Mouse (Mus musculus) erythroblast, embryonic 14.5 days (primary cell): ENCODE results near the gene Tnk2. TPM values are rescaled to one million over a fixed set of nuclear protein-coding genes. Genes with fewer than 3 reads are reported as not detected.

Experiments
- H3K27me3 ChIP-seq: 2 replicates; pipeline ENCODE4 v1.6.1; 2012; ENCODE audit warnings: inconsistent platforms; ENCODE audit not compliant: control insufficient read depth
- H3K36me3 ChIP-seq: 2 replicates; pipeline ENCODE4 v1.6.1; 2012; ENCODE audit warnings: mild to moderate bottlenecking, inconsistent platforms; ENCODE audit not compliant: control insufficient read depth
- H3K4me1 ChIP-seq: 2 replicates; pipeline ENCODE4 v1.6.1; 2012; ENCODE audit warnings: inconsistent platforms; ENCODE audit not compliant: control insufficient read depth
- H3K4me3 ChIP-seq: replicated peaks from 2 replicates; pipeline ENCODE3; 2012; ENCODE audit warnings: moderate library complexity, mild to moderate bottlenecking, inconsistent platforms
- H3K9me3 ChIP-seq: 2 replicates; pipeline ENCODE4 v1.6.1; 2012; ENCODE audit warnings: low read length, inconsistent platforms, mixed read lengths; ENCODE audit not compliant: control insufficient read depth
- GATA1 ChIP-seq: IDR thresholded peaks from 2 replicates; pipeline ENCODE4 v1.6.1; 2012; ENCODE audit warnings: low read length, inconsistent platforms, mixed read lengths
- TAL1 ChIP-seq: IDR thresholded peaks from 3 replicates; pipeline ENCODE4 v1.6.1; 2012; ENCODE audit warnings: low read length, inconsistent platforms, mixed read lengths
- polyA plus RNA-seq: library from polyadenylated mRNA; stranded (reverse); fragments of >175 nt; gene quantifications from 2 replicates; pipeline ENCODE4 v1.2.3, GENCODE M21; 2012

Gene Tnk2
- 59.1 and 61.6 TPM in 2 replicates for polyA plus RNA-seq

GRCm38 (mm10) chr16:32643661-32644061 lies at the start of gene Tnk2:
Gene Tnk2 (plus strand): TSS chr16:32643874.
- H3K9me3 ChIP-seq: no peaks in the 10 kb centered on the region
- H3K27me3 ChIP-seq: peaks cover 11% of the 10 kb centered on the region
- TF ChIP-seq TAL1 (no peak), GATA1 (no peak)
- peak within 1 kb of the TSS; percentile 92 for H3K4me3 ChIP-seq
- peaks cover 15% of the 10 kb centered on the region for H3K36me3 ChIP-seq
- H3K4me1 ChIP-seq: peaks cover 51% of the 10 kb centered on the region

DNA sequence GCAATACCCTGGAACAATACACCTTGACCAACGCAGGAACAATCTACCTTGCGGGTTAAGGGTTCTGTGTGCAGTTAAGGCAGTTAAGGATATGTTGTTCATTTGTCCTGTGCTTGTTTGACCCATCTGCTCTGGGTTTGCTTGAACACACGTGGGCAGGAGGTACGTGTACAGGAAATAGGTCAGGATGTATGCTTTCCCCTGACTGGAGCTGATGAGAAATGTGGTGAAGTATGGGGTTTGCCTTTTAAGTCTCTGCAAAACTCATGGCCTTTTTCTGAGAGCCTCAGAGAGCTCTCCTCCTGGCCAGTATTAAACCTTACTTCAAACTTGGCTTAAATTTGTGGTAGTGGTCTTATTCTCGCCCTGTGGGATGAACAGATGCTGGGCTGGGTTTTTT lies 49.8 kb upstream of the Tnk2 start:
- peaks cover 8% of the 10 kb centered on the region for H3K27me3 ChIP-seq
- no peaks in the 10 kb centered on the region for H3K36me3 ChIP-seq
- H3K4me3 ChIP-seq: no peak overlapping the region
- no peaks in the 10 kb centered on the region for H3K9me3 ChIP-seq
- TF ChIP-seq TAL1 (no peak), GATA1 (no peak)
- H3K4me1 ChIP-seq: peaks cover 41% of the 10 kb centered on the region

GRCm38 (mm10) chr16:32594701-32595100 lies 49.0 kb upstream of the Tnk2 start:
- peaks cover 42% of the 10 kb centered on the region for H3K4me1 ChIP-seq
- no peaks in the 10 kb centered on the region for H3K36me3 ChIP-seq
- no peak overlapping the region for H3K4me3 ChIP-seq
- H3K9me3 ChIP-seq: no peaks in the 10 kb centered on the region
- TF ChIP-seq TAL1 (no peak), GATA1 (no peak)
- H3K27me3 ChIP-seq: peaks cover 7% of the 10 kb centered on the region

- Histone ChIP-seq H3K36me3 (no peaks in the 10 kb centered on the region), H3K4me3 (no peak overlapping the region), H3K9me3 (no peaks in the 10 kb centered on the region), H3K4me1 (peaks cover 44% of the 10 kb centered on the region), H3K27me3 (peaks cover 6% of the 10 kb centered on the region; the same call in 1 of the 2 replicates)
- TF ChIP-seq GATA1 (no peak), TAL1 (no peak)
Measured at GRCm38 (mm10) chr16:32595142-32595855, 48.4 kb upstream of the Tnk2 start.

DNA sequence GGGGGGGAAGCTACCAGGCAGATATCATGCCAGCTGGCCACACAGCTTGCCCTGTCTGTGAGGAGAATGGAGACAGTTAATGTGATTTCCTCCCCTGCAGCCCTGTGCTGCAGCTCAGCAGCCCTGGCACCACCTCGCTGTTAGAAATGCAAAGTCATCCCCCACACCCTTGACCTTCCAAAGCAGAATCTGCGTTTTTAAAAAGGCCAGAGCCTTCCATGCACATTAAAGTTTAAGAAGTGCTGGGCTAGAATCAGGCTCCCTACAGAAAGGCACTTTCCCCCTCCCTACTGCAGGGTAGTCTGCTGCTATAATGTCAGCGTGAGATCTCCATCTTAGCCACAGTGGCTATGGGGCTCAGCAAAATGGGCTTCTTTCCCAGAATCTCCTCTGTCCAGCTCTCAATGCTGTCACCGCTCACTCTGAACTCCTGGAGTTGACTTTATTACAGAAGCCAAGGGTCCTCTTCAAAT lies 45.7 kb upstream of the Tnk2 start:
- TF ChIP-seq TAL1: no peak
- no peak for TF ChIP-seq GATA1
- Histone ChIP-seq H3K9me3 (no peaks in the 10 kb centered on the region), H3K27me3 (0 out of 2 replicates have a peak, but pooled peaks cover 2% of the 10 kb centered on the region), H3K4me3 (peak overlapping the region; percentile 38), H3K36me3 (no peaks in the 10 kb centered on the region), H3K4me1 (peaks cover 49% of the 10 kb centered on the region)

- Histone ChIP-seq H3K36me3 (no peaks in the 10 kb centered on the region), H3K4me1 (peaks cover 45% of the 10 kb centered on the region), H3K4me3 (no peak overlapping the region), H3K9me3 (no peaks in the 10 kb centered on the region), H3K27me3 (no peaks in the 10 kb centered on the region)
- TF ChIP-seq GATA1 (no peak), TAL1 (no peak)
Measured at GRCm38 (mm10) chr16:32599151-32599550, 44.5 kb upstream of the Tnk2 start.

DNA sequence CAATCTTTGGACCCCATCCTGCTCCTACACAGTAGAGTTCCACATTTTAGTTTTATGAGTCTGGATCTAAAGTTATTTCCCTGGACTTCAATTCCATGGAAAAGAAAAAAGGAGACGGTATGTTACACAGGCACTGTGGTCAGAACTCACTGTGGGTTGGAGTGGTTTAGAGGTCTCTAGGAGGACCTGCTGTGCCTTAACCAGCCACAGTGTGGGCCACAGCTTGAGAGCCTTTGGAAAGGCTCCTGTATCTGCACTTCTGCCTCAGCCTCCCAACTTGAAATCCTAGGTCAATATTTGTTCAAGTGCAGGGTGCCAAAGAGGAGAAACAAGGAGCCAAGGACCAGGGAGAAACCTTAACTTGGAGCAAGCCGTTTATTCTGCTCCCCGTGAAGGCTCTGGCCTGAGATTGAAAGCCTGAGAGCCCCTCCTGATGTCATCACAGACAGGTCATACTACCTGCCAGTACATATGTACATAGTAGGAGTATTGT lies 41.4 kb upstream of the Tnk2 start:
- TF ChIP-seq TAL1 (no peak), GATA1 (no peak)
- Histone ChIP-seq H3K9me3 (no peaks in the 10 kb centered on the region), H3K27me3 (no peaks in the 10 kb centered on the region), H3K36me3 (no peaks in the 10 kb centered on the region), H3K4me1 (peaks cover 54% of the 10 kb centered on the region), H3K4me3 (no peak overlapping the region)

- Histone ChIP-seq H3K9me3 (no peaks in the 10 kb centered on the region), H3K27me3 (no peaks in the 10 kb centered on the region), H3K4me1 (peaks cover 44% of the 10 kb centered on the region), H3K36me3 (peaks cover 40% of the 10 kb centered on the region), H3K4me3 (peak overlapping the region; percentile 100)
- TF ChIP-seq TAL1 (no peak), GATA1 (no peak)
Measured at GRCm38 (mm10) chr16:32607562-32608343, 35.9 kb upstream of the Tnk2 start.

- peaks cover 45% of the 10 kb centered on the region for H3K36me3 ChIP-seq
- H3K9me3 ChIP-seq: no peaks in the 10 kb centered on the region
- H3K27me3 ChIP-seq: no peaks in the 10 kb centered on the region
- TF ChIP-seq GATA1: no peak
- no peak for TF ChIP-seq TAL1
- peaks cover 49% of the 10 kb centered on the region for H3K4me1 ChIP-seq
- H3K4me3 ChIP-seq: peak overlapping the region; percentile 100
Measured at GRCm38 (mm10) chr16:32608344-32608711, 35.3 kb upstream of the Tnk2 start.
